In the genomic region with DNA sequence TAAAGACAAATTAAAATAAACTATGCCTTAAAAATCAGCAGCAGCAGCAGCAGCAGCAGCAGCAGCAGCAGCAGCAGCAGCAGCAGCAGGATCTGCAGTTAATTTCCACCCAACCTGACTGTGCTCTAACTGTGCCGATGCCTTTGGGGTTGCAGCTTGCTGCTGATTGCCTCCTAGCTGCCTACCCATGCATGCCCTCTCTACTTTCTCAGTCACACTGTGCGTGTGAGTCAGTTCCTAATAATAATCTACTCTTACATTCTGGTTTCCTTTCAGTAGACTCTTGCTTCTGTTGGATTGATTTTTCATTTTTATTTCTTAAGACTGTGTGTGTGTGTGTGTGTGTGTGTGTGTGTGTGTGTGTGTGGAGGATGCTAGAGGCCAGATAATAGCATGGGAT, we compare ENCODE assay signal across 24 mouse cellular contexts. TPM values are rescaled to one million over a fixed set of nuclear protein-coding genes. Genes with fewer than 3 reads are reported as not detected.
A peak's percentile ranks its signal among the peaks of the same experiment; 100 is the strongest.
DNase-seq lines count a peak whose midpoint lies in the region; TF ChIP-seq lines count a peak whose summit lies in the region.
"Had no signal": no experiment of that assay in that cellular context is flagged by ENCODE, and none has a peak within 500 bp of the region (broad histone marks: within the 10 kb centered on the region; RNA-seq: fewer than 3 reads in every experiment).

No protein-coding gene starts in this region.

- dilution Hi-C loops in CH12.LX (cut with MboI; ENCODE audit: extremely low pct_ligation_motif_present, extremely low pct_unique_long_range_greater_than_20kb, low sequenced_read_pairs) = no loop called here

- peak overlapping the region; percentile 85 for H3K27ac ChIP-seq in CH12.LX (ENCODE audit: insufficient read depth, low read depth)
- H3K27ac ChIP-seq: embryonic facial prominence, embryonic 10.5 days; embryonic facial prominence, embryonic 13.5 days; forebrain, embryonic 12.5 days; forebrain, embryonic 15.5 days; hindbrain, embryonic 13.5 days; hindbrain, postnatal 0 days had no signal

- no peaks in the 10 kb centered on the region; the same call in 1 of the 2 replicates for H3K79me2 ChIP-seq in CH12.LX (replicated peaks; ENCODE audit: control insufficient read depth, extremely low read depth, insufficient read depth, poor library complexity, severe bottlenecking)

- no peaks in the 10 kb centered on the region for H3K27me3 ChIP-seq in CH12.LX (replicated peaks)
- no peaks in the 10 kb centered on the region for H3K27me3 ChIP-seq in splenic B cell, adult 2 months (ENCODE audit: control insufficient read depth, insufficient read depth, low read length, poor library complexity, severe bottlenecking)
- H3K27me3 ChIP-seq: embryonic facial prominence, embryonic 13.5 days; forebrain, embryonic 12.5 days; forebrain, embryonic 15.5 days; hindbrain, embryonic 13.5 days had no signal

- no peak for TF ChIP-seq POLR2A in CH12.LX (IDR thresholded peaks at IDR 0.05; ENCODE audit: low read depth, low read length)

- no peak for TF ChIP-seq EP300 in CH12.LX (IDR thresholded peaks at IDR 0.05; ENCODE audit: low read length)

- DNase-seq in A20 (ENCODE audit: low read depth, low spot score) (peak; percentile 77), CH12.LX (ENCODE audit: extremely low read depth) (peak; percentile 76)
- DNase-seq in brain, adult 2 months (ENCODE audit: low read depth, low spot score) = peak; percentile 66
- DNase-seq in splenic B cell, adult 2 months (ENCODE audit: low read depth, low spot score) = peak; percentile 27
- no peak for DNase-seq in adrenal gland, adult 8-10 months
- no peak for DNase-seq in gastrocnemius, postnatal 36 days
- DNase-seq: adrenal gland, adult 2 months; adrenal gland, postnatal 25 days; cerebellum, adult 11 months; cerebellum, adult 2 months; cerebellum, adult 9-11 months; cerebellum, postnatal 25 days; embryo, embryonic 11 days; gastrocnemius, postnatal 10 days; heart, adult 11 months had no signal

- peaks cover 42 to 75% of the 10 kb centered on the region in 2 experiments for H3K36me3 ChIP-seq in CH12.LX (replicated peaks in 1 of 2; ENCODE audit: control insufficient read depth in 1 of 2, insufficient read depth in 1 of 2, low read length in 1 of 2)
- H3K36me3 ChIP-seq in splenic B cell, adult 2 months (ENCODE audit: control insufficient read depth, insufficient read depth, low read length, poor library complexity, severe bottlenecking) = peaks cover 6% of the 10 kb centered on the region

- peak overlapping the region; percentile 51 for H3K4me2 ChIP-seq in CH12.LX (ENCODE audit: insufficient read depth, low read depth, poor library complexity, severe bottlenecking)
- H3K4me2 ChIP-seq: embryonic facial prominence, embryonic 13.5 days; forebrain, embryonic 12.5 days; forebrain, embryonic 15.5 days; heart, embryonic 11.5 days; hindbrain, embryonic 13.5 days had no signal

- TF ChIP-seq CTCF in CH12.LX (conservative IDR thresholded peaks at IDR 0.05 in 1 of 2, IDR thresholded peaks at IDR 0.05 in 1 of 2; ENCODE audit: low read depth in 2 of 2, low read length in 2 of 2) = no peak

- no peaks in the 10 kb centered on the region for H3K9me3 ChIP-seq in CH12.LX (replicated peaks; ENCODE audit: low read length)
- H3K9me3 ChIP-seq: embryonic facial prominence, embryonic 10.5 days; embryonic facial prominence, embryonic 13.5 days; forebrain, embryonic 12.5 days; forebrain, embryonic 15.5 days; G1E; hindbrain, embryonic 13.5 days had no signal

- H3K4me1 ChIP-seq in CH12.LX (ENCODE audit: control insufficient read depth in 1 of 2, insufficient read depth in 2 of 2) = peaks cover 4 to 21% of the 10 kb centered on the region in 2 experiments; a peak in 3 of 4 replicates
- H3K4me1 ChIP-seq: embryonic facial prominence, embryonic 10.5 days; embryonic facial prominence, embryonic 13.5 days; forebrain, embryonic 12.5 days; forebrain, embryonic 15.5 days; hindbrain, embryonic 13.5 days had no signal

- no peak overlapping the region for H3K4me3 ChIP-seq in CH12.LX (replicated peaks in 1 of 3; ENCODE audit: low read depth in 2 of 3, low read length in 2 of 3, poor library complexity in 1 of 3)
- H3K4me3 ChIP-seq: embryonic facial prominence, embryonic 10.5 days; embryonic facial prominence, embryonic 13.5 days; erythroblast, embryonic 14.5 days; forebrain, embryonic 12.5 days; forebrain, embryonic 15.5 days; hindbrain, embryonic 13.5 days had no signal

- in situ Hi-C loops in CH12.LX (cut with MboI; ENCODE audit: low pct_ligation_motif_present, low pct_unique_long_range_greater_than_20kb, low sequenced_read_pairs) = no loop called here

- intact Hi-C loops in gastrocnemius, postnatal 36 days (cut with DNase I) = no loop called here

- TF ChIP-seq RAD21 in CH12.LX (IDR thresholded peaks at IDR 0.05; ENCODE audit: low read depth, low read length) = no peak

- H3K9ac ChIP-seq in CH12.LX (ENCODE audit: insufficient read depth, low read depth) = no peak overlapping the region
- H3K9ac ChIP-seq: embryonic facial prominence, embryonic 13.5 days; forebrain, embryonic 12.5 days; forebrain, embryonic 15.5 days; hindbrain, embryonic 13.5 days had no signal

TF ChIP-seq in CH12.LX, 34 proteins besides CTCF, POLR2A, EP300 and RAD21:
- TF ChIP-seq JUN (IDR thresholded peaks at IDR 0.05; ENCODE audit: insufficient read depth, low read depth, low read length) = peak; percentile 49
- TF ChIP-seq BHLHE40 (IDR thresholded peaks at IDR 0.05; ENCODE audit: low read depth, low read length) = no peak
- peak; percentile 85 for TF ChIP-seq MEF2A (IDR thresholded peaks at IDR 0.05; ENCODE audit: borderline replicate concordance, low read depth, low read length)

RNA-seq across cellular contexts. Expression of a gene that starts 12.2 kb away (rescaled TPM):
- total RNA-seq in CH12.LX (2012; rRNA removed) (18.4 and 20.9 TPM in 2 replicates), CH12.LX (2014; rRNA removed) (21.4 and 24.2 TPM in 2 replicates)
- polyA plus RNA-seq in CH12.LX (2012; ENCODE audit: insufficient read length, low read depth) = 20.5 and 21.0 TPM in 2 replicates
- total RNA-seq in adrenal gland, adult 8-10 months (2022) = 10 to 100 TPM; 14.7 to 28.9 (median 21.4) TPM
- total RNA-seq in gastrocnemius, postnatal 36 days (2021) = 10 to 100 TPM; 10.2 TPM

RNA-seq across cellular contexts. Expression of a gene that starts 58.0 kb away (rescaled TPM):
- 274 and 275 TPM in 2 replicates for total RNA-seq in CH12.LX (2012; rRNA removed)
- 440 and 496 TPM in 2 replicates for total RNA-seq in CH12.LX (2014; rRNA removed)
- polyA plus RNA-seq in CH12.LX (2012; ENCODE audit: insufficient read length, low read depth) = 259 and 322 TPM in 2 replicates
- total RNA-seq in adrenal gland, adult 8-10 months (2022) = 100 to 1,000 TPM; 160 to 214 (median 189) TPM
- 100 to 1,000 TPM; 123 TPM for total RNA-seq in gastrocnemius, postnatal 36 days (2021)

RNA-seq across cellular contexts. Expression of a gene that starts 58.3 kb away (rescaled TPM):
- total RNA-seq in CH12.LX (2012; rRNA removed) = 65.8 and 88.2 TPM in 2 replicates
- total RNA-seq in CH12.LX (2014; rRNA removed) = 156 and 162 TPM in 2 replicates
- polyA plus RNA-seq in CH12.LX (2012; ENCODE audit: insufficient read length, low read depth) = 118 and 125 TPM in 2 replicates
- total RNA-seq in adrenal gland, adult 8-10 months (2022) = 10 to 100 TPM; 15.8 to 26.3 (median 19.0) TPM
- 10 to 100 TPM; 18.6 to 21.8 TPM for total RNA-seq in gastrocnemius, postnatal 36 days (2021)

Comparison
In these comparisons a context has a peak if more than half of its experiments do, and no peak if none do; other contexts are left out.
1. DNase-seq: peak in A20 (single experiment), CH12.LX (single experiment), brain, adult 2 months (single experiment) and splenic B cell, adult 2 months (single experiment); none in adrenal gland, adult 8-10 months (single experiment) and gastrocnemius, postnatal 36 days (0 of 2).